Comparison of ENCODE assay signal across 25 mouse cellular contexts in genomic region chr12:10292646-10293045, GRCm38 (mm10).
A peak's percentile ranks its signal among the peaks of the same experiment; 100 is the strongest.
DNase-seq lines count a peak whose midpoint lies in the region; ATAC-seq and TF ChIP-seq lines count a peak whose summit lies in the region.
"Had no signal": no experiment of that assay in that cellular context is flagged by ENCODE, and none has a peak within 500 bp of the region (broad histone marks: within the 10 kb centered on the region; RNA-seq: fewer than 3 reads in every experiment).

No protein-coding gene starts in this region.

- H3K4me1 ChIP-seq in kidney, embryonic 14.5 days (ENCODE audit: control insufficient read depth, insufficient read depth, low read length) = no peaks in the 10 kb centered on the region
- no peaks in the 10 kb centered on the region for H3K4me1 ChIP-seq in midbrain, postnatal 0 days (ENCODE audit: insufficient read depth, low read length)
- no peaks in the 10 kb centered on the region for H3K4me1 ChIP-seq in hindbrain, embryonic 13.5 days (replicated peaks)
- H3K4me1 ChIP-seq: embryonic facial prominence, embryonic 12.5 days; embryonic facial prominence, embryonic 15.5 days; forebrain, embryonic 12.5 days; forebrain, embryonic 15.5 days; hindbrain, embryonic 10.5 days had no signal

- no peaks in the 10 kb centered on the region for H3K9me3 ChIP-seq in kidney, embryonic 14.5 days (ENCODE audit: control insufficient read depth, low read length)
- H3K9me3 ChIP-seq in midbrain, postnatal 0 days (ENCODE audit: low read length) = no peaks in the 10 kb centered on the region
- H3K9me3 ChIP-seq in hindbrain, embryonic 13.5 days = no peaks in the 10 kb centered on the region
- H3K9me3 ChIP-seq: embryonic facial prominence, embryonic 12.5 days; embryonic facial prominence, embryonic 15.5 days; forebrain, embryonic 12.5 days; forebrain, embryonic 15.5 days; hindbrain, embryonic 10.5 days had no signal

- no peaks in the 10 kb centered on the region for H3K27me3 ChIP-seq in kidney, embryonic 14.5 days (ENCODE audit: control insufficient read depth, insufficient read depth, low read length)
- no peaks in the 10 kb centered on the region for H3K27me3 ChIP-seq in midbrain, postnatal 0 days (ENCODE audit: insufficient read depth, low read length)
- H3K27me3 ChIP-seq in hindbrain, embryonic 13.5 days = no peaks in the 10 kb centered on the region
- H3K27me3 ChIP-seq: embryonic facial prominence, embryonic 12.5 days; embryonic facial prominence, embryonic 15.5 days; forebrain, embryonic 12.5 days; forebrain, embryonic 15.5 days had no signal

- H3K9ac ChIP-seq in kidney, embryonic 14.5 days (ENCODE audit: low read depth, low read length) = no peak overlapping the region
- no peak overlapping the region for H3K9ac ChIP-seq in midbrain, postnatal 0 days (replicated peaks; ENCODE audit: low read length, poor library complexity, severe bottlenecking)
- H3K9ac ChIP-seq in hindbrain, embryonic 13.5 days = no peak overlapping the region
- H3K9ac ChIP-seq: embryonic facial prominence, embryonic 12.5 days; embryonic facial prominence, embryonic 15.5 days; forebrain, embryonic 12.5 days; forebrain, embryonic 15.5 days; hindbrain, embryonic 14.5 days had no signal

- no peak overlapping the region; the same call in 1 of the 2 replicates for H3K27ac ChIP-seq in kidney, embryonic 14.5 days (ENCODE audit: low read depth, low read length)
- H3K27ac ChIP-seq in midbrain, postnatal 0 days (ENCODE audit: low read depth, low read length) = no peak overlapping the region
- H3K27ac ChIP-seq in hindbrain, embryonic 13.5 days = no peak overlapping the region
- H3K27ac ChIP-seq: embryonic facial prominence, embryonic 12.5 days; embryonic facial prominence, embryonic 15.5 days; forebrain, embryonic 12.5 days; forebrain, embryonic 15.5 days; hindbrain, embryonic 10.5 days; hindbrain, embryonic 14.5 days; hindbrain, postnatal 0 days had no signal

- whole genome bisulfite sequencing in kidney, embryonic 14.5 days = 18% methylated on average over 4 of the region's 4 CpGs
- WGBS in midbrain, postnatal 0 days = 80% methylated on average over 4 of the region's 4 CpGs
- WGBS in hindbrain, embryonic 13.5 days = 83% methylated on average over 4 of the region's 4 CpGs

- H3K4me2 ChIP-seq in kidney, embryonic 14.5 days (replicated peaks; ENCODE audit: low read depth, low read length) = no peak overlapping the region
- no peak overlapping the region for H3K4me2 ChIP-seq in midbrain, postnatal 0 days (ENCODE audit: low read depth, low read length, poor library complexity, severe bottlenecking)
- no peak overlapping the region for H3K4me2 ChIP-seq in hindbrain, embryonic 13.5 days
- H3K4me2 ChIP-seq: embryonic facial prominence, embryonic 12.5 days; embryonic facial prominence, embryonic 15.5 days; forebrain, embryonic 12.5 days; forebrain, embryonic 15.5 days; heart, embryonic 11.5 days; hindbrain, embryonic 14.5 days had no signal

- DNase-seq in kidney, postnatal 36 days = no peak
- DNase-seq in embryo, embryonic 10 days (ENCODE audit: low spot score) = peak; percentile 7
- peak; percentile 2 for DNase-seq in embryo, embryonic 9.5 days (ENCODE audit: extremely low spot score)
- no peak for DNase-seq in midbrain, postnatal 0 days (ENCODE audit: low spot score)
- DNase-seq: adrenal gland, adult 8-10 months; adrenal gland, postnatal 25 days; cerebellum, adult 11-12 months; cerebellum, adult 9-10 months; cerebellum, postnatal 14 days; gastrocnemius, postnatal 10 days; gastrocnemius, postnatal 36 days; heart, adult 11 months had no signal

- no peak for TF ChIP-seq CTCF in midbrain, postnatal 0 days (IDR thresholded peaks at IDR 0.05)

- no peak overlapping the region for H3K4me3 ChIP-seq in kidney, embryonic 14.5 days (ENCODE audit: low read length)
- no peak overlapping the region for H3K4me3 ChIP-seq in midbrain, postnatal 0 days (ENCODE audit: low read depth, low read length)
- no peak overlapping the region for H3K4me3 ChIP-seq in hindbrain, embryonic 13.5 days
- H3K4me3 ChIP-seq: embryonic facial prominence, embryonic 12.5 days; embryonic facial prominence, embryonic 15.5 days; forebrain, embryonic 12.5 days; forebrain, embryonic 15.5 days; hindbrain, embryonic 10.5 days had no signal

- no peaks in the 10 kb centered on the region for H3K36me3 ChIP-seq in kidney, embryonic 14.5 days (ENCODE audit: control insufficient read depth, insufficient read depth, low read length)
- no peaks in the 10 kb centered on the region for H3K36me3 ChIP-seq in midbrain, postnatal 0 days (ENCODE audit: insufficient read depth, low read length)
- no peaks in the 10 kb centered on the region for H3K36me3 ChIP-seq in hindbrain, embryonic 13.5 days
- H3K36me3 ChIP-seq: embryonic facial prominence, embryonic 12.5 days; embryonic facial prominence, embryonic 15.5 days; forebrain, embryonic 12.5 days; forebrain, embryonic 15.5 days; hindbrain, embryonic 10.5 days had no signal

- ATAC-seq in kidney, embryonic 14.5 days (ENCODE audit: low FRiP score, low TSS enrichment) = peak; percentile 85
- ATAC-seq in midbrain, postnatal 0 days (ENCODE audit: low FRiP score) = no peak
- ATAC-seq in hindbrain, embryonic 13.5 days (ENCODE audit: low FRiP score) = no peak
- ATAC-seq: activated CD4-positive, CD25-positive, alpha-beta regulatory T cell, adult 4 months; forebrain, embryonic 15.5 days; hindbrain, postnatal 0 days; inflammation-experienced regulatory T-cells, adult 6 months; intestine, embryonic 16.5 days had no signal

Comparison
In these comparisons a context has a peak if more than half of its experiments do, and no peak if none do; other contexts are left out.
1. DNase-seq: peak in embryo, embryonic 10 days (single experiment) and embryo, embryonic 9.5 days (single experiment); none in kidney, postnatal 36 days (0 of 2) and midbrain, postnatal 0 days (single experiment).